Mouse (Mus musculus): Measurements from ENCODE around the gene Srsf7.

The Srsf7 gene

GRCm38 (mm10) chr17:80156905-80157304 is 50.2 kb downstream of the Srsf7 start:
- no peak for DNase-seq (ENCODE audit: low spot score)

GRCm38 (mm10) chr17:80153631-80154030 is 53.5 kb downstream of the Srsf7 start:
- DNase-seq (ENCODE audit: low spot score) = no peak

- no peak for DNase-seq (ENCODE audit: low spot score)
Measured at GRCm38 (mm10) chr17:80152767-80153630, 54.1 kb downstream of the Srsf7 start.

- DNase-seq (ENCODE audit: low spot score) = no peak
Measured at GRCm38 (mm10) chr17:80151353-80151752, 55.8 kb downstream of the Srsf7 start.
